11 mouse cellular contexts compared by ENCODE assay signal in the genomic region with DNA sequence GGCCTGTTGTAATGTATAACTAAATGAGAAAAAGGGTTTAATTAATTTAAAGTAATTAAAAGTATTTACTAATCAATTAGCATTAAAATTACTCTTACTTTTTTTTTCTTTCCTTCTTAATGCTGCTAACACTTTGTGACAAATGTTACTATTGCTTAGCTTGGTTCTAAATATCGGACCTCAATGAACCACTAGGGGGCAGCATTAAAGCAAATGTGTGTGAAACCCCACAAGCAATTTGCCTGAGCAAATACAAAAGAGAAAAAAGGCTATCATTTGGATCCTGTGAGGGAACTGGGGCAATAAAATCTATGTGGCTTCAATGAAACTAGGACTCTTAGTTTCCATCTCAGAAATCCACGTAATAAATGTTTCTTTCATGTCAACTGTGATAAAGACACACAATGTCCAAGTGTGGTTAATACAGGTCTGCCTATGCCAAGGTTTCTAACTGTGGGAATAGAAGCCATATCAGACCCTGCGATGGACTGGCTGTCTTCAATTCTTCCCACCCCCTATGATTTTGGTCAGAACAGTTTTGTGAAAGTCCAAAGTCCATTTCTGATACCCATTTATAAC. TPM values are rescaled to one million over a fixed set of nuclear protein-coding genes. Genes with fewer than 3 reads are reported as not detected.
A peak's percentile ranks its signal among the peaks of the same experiment; 100 is the strongest.
DNase-seq lines count a peak whose midpoint lies in the region; ATAC-seq lines count a peak whose summit lies in the region.
"Had no signal": no experiment of that assay in that cellular context is flagged by ENCODE, and none has a peak within 500 bp of the region (broad histone marks: within the 10 kb centered on the region; RNA-seq: fewer than 3 reads in every experiment).

No protein-coding gene starts in this region.

- H3K4me1 ChIP-seq in hindbrain, embryonic 14.5 days (replicated peaks; ENCODE audit: control insufficient read depth, insufficient read depth, low read length), result no peaks in the 10 kb centered on the region
- H3K4me1 ChIP-seq in hindbrain, embryonic 12.5 days, result peaks cover 8% of the 10 kb centered on the region; the same call in 1 of the 2 replicates

- H3K36me3 ChIP-seq in hindbrain, embryonic 14.5 days (replicated peaks; ENCODE audit: control insufficient read depth, insufficient read depth), result no peaks in the 10 kb centered on the region
- no peaks in the 10 kb centered on the region for H3K36me3 ChIP-seq in hindbrain, embryonic 12.5 days
- H3K36me3 ChIP-seq: embryonic facial prominence, embryonic 13.5 days; limb, embryonic 15.5 days had no signal

- 24% methylated on average over 3 of the region's 3 CpGs for WGBS in hindbrain, embryonic 14.5 days
- WGBS in hindbrain, embryonic 12.5 days, result 18% methylated on average over 3 of the region's 3 CpGs

- H3K4me3 ChIP-seq in hindbrain, embryonic 14.5 days (replicated peaks; ENCODE audit: low read length), result no peak overlapping the region
- no peak overlapping the region for H3K4me3 ChIP-seq in hindbrain, embryonic 12.5 days

- H3K27ac ChIP-seq in hindbrain, embryonic 14.5 days, result no peak overlapping the region
- no peak overlapping the region for H3K27ac ChIP-seq in hindbrain, embryonic 12.5 days
- H3K27ac ChIP-seq: embryonic facial prominence, embryonic 13.5 days; limb, embryonic 15.5 days had no signal

- H3K9ac ChIP-seq in hindbrain, embryonic 14.5 days, result no peak overlapping the region
- no peak overlapping the region for H3K9ac ChIP-seq in hindbrain, embryonic 12.5 days
- H3K9ac ChIP-seq: limb, embryonic 15.5 days had no signal

- H3K27me3 ChIP-seq in hindbrain, embryonic 14.5 days (ENCODE audit: control insufficient read depth, insufficient read depth, low read length), result peaks cover 13% of the 10 kb centered on the region; the same call in 1 of the 2 replicates
- peaks cover 29% of the 10 kb centered on the region for H3K27me3 ChIP-seq in hindbrain, embryonic 12.5 days

- H3K4me2 ChIP-seq in hindbrain, embryonic 14.5 days (replicated peaks), result no peak overlapping the region
- H3K4me2 ChIP-seq in hindbrain, embryonic 12.5 days (replicated peaks), result no peak overlapping the region

- ATAC-seq in hindbrain, embryonic 14.5 days (ENCODE audit: low FRiP score), result no peak
- no peak for ATAC-seq in hindbrain, embryonic 12.5 days (ENCODE audit: low FRiP score)

- DNase-seq in hindbrain, embryonic 14.5 days (ENCODE audit: low spot score), result peak; percentile 93
- DNase-seq in A20 (ENCODE audit: low read depth, low spot score) (peak; percentile 75), R1 (ENCODE audit: low read depth, low spot score) (peak; percentile 65)
- peak; percentile 62 for DNase-seq in embryo, embryonic 11.5 days (ENCODE audit: low read depth, low spot score)
- peak; percentile 58 for DNase-seq in layer of hippocampus, adult 9-11 months
- DNase-seq in retina, embryonic 14.5 days (ENCODE audit: low spot score), result peak; percentile 92
- DNase-seq in urinary bladder, postnatal 36 days (ENCODE audit: low spot score in 2 of 2), result no peak

- no peaks in the 10 kb centered on the region for H3K9me3 ChIP-seq in hindbrain, embryonic 14.5 days (ENCODE audit: control insufficient read depth, low read length)
- H3K9me3 ChIP-seq in hindbrain, embryonic 12.5 days (replicated peaks), result no peaks in the 10 kb centered on the region
- H3K9me3 ChIP-seq: embryonic facial prominence, embryonic 13.5 days; limb, embryonic 15.5 days had no signal

RNA-seq across cellular contexts. Expression of a gene that starts 10.2 kb away (rescaled TPM):
- polyA plus RNA-seq in hindbrain, embryonic 14.5 days (2014; fragmentation: Nextera tagmentation; extraction: Ambion mirVana), result not detected in 2 replicates
- polyA plus RNA-seq in hindbrain, embryonic 12.5 days (2016; fragmentation: Nextera tagmentation; extraction: Ambion mirVana), result not detected in 2 replicates
- polyA plus RNA-seq: limb, embryonic 15.5 days; stomach, embryonic 14.5 days had no signal

RNA-seq across cellular contexts. Expression of a gene that starts 11.6 kb away (rescaled TPM):
- 0.44 and 1.2 TPM in 2 replicates for polyA plus RNA-seq in hindbrain, embryonic 14.5 days (2014; fragmentation: Nextera tagmentation; extraction: Ambion mirVana)
- not detected in 2 replicates for polyA plus RNA-seq in hindbrain, embryonic 12.5 days (2016; fragmentation: Nextera tagmentation; extraction: Ambion mirVana)
- polyA plus RNA-seq: embryonic facial prominence, embryonic 13.5 days; stomach, embryonic 14.5 days had no signal

RNA-seq across cellular contexts. Expression of a gene that starts 34.2 kb away (rescaled TPM):
- polyA plus RNA-seq in hindbrain, embryonic 14.5 days (2014; fragmentation: Nextera tagmentation; extraction: Ambion mirVana), result not detected in 2 replicates
- not detected in 2 replicates for polyA plus RNA-seq in hindbrain, embryonic 12.5 days (2016; fragmentation: Nextera tagmentation; extraction: Ambion mirVana)
- polyA plus RNA-seq: embryonic facial prominence, embryonic 13.5 days; limb, embryonic 15.5 days; stomach, embryonic 14.5 days had no signal

RNA-seq across cellular contexts. Expression of a gene that starts 50.5 kb away (rescaled TPM):
- not detected in 2 replicates for polyA plus RNA-seq in hindbrain, embryonic 14.5 days (2014; fragmentation: Nextera tagmentation; extraction: Ambion mirVana)
- polyA plus RNA-seq in hindbrain, embryonic 12.5 days (2016; fragmentation: Nextera tagmentation; extraction: Ambion mirVana), result not detected in 2 replicates
- polyA plus RNA-seq: embryonic facial prominence, embryonic 13.5 days; stomach, embryonic 14.5 days had no signal

Comparison
In these comparisons a context has a peak if more than half of its experiments do, and no peak if none do; other contexts are left out.
1. DNase-seq: peak in hindbrain, embryonic 14.5 days (single experiment), A20 (single experiment), R1 (single experiment), embryo, embryonic 11.5 days (single experiment), layer of hippocampus, adult 9-11 months (single experiment) and retina, embryonic 14.5 days (single experiment); none in urinary bladder, postnatal 36 days (0 of 2).